In genomic region chr5:134347066-134347465, GRCm38 (mm10) we compare ENCODE assay signal across 13 mouse cellular contexts. TPM values are rescaled to one million over a fixed set of nuclear protein-coding genes. Genes with fewer than 3 reads are reported as not detected.
A peak's percentile ranks its signal among the peaks of the same experiment; 100 is the strongest.
DNase-seq lines count a peak whose midpoint lies in the region; ATAC-seq and TF ChIP-seq lines count a peak whose summit lies in the region.
"Had no signal": no experiment of that assay in that cellular context is flagged by ENCODE, and none has a peak within 500 bp of the region (broad histone marks: within the 10 kb centered on the region; RNA-seq: fewer than 3 reads in every experiment).

No protein-coding gene starts in this region.

- H3K27ac ChIP-seq in gastrocnemius, adult 2 months = no peak overlapping the region
- H3K27ac ChIP-seq in lung, postnatal 0 days (ENCODE audit: low read length) = no peak overlapping the region
- no peak overlapping the region for H3K27ac ChIP-seq in ES-Bruce4 (ENCODE audit: insufficient read depth, low read length)
- no peak overlapping the region for H3K27ac ChIP-seq in midbrain, embryonic 16.5 days (ENCODE audit: low read length)
- H3K27ac ChIP-seq: kidney, embryonic 15.5 days had no signal

- no peaks in the 10 kb centered on the region for H3K27me3 ChIP-seq in lung, postnatal 0 days (replicated peaks; ENCODE audit: insufficient read depth, low read length)
- no peaks in the 10 kb centered on the region for H3K27me3 ChIP-seq in ES-Bruce4 (ENCODE audit: control insufficient read depth, insufficient read depth, low read length, poor library complexity, severe bottlenecking)
- no peaks in the 10 kb centered on the region for H3K27me3 ChIP-seq in midbrain, embryonic 16.5 days (ENCODE audit: control insufficient read depth, insufficient read depth, low read depth, low read length)
- H3K27me3 ChIP-seq: kidney, embryonic 15.5 days had no signal

- TF ChIP-seq EP300 in lung, postnatal 0 days (IDR thresholded peaks at IDR 0.05) = no peak
- TF ChIP-seq EP300 in ES-Bruce4 (IDR thresholded peaks at IDR 0.05; ENCODE audit: insufficient read depth, low read depth, low read length) = no peak

- intact Hi-C loops in gastrocnemius, adult 2 months (cut with DNase I) = loop anchor here (2.0 kb wide), 1 partner anchor 160 kb away; no protein-coding TSS in a partner anchor
- intact Hi-C loops in gastrocnemius, postnatal 14 days (cut with DNase I; ENCODE audit: low total_unique reads) = no loop called here

- H3K9me3 ChIP-seq in lung, postnatal 0 days (ENCODE audit: low read length) = no peaks in the 10 kb centered on the region
- no peaks in the 10 kb centered on the region for H3K9me3 ChIP-seq in ES-Bruce4 (replicated peaks; ENCODE audit: control insufficient read depth, insufficient read depth, low read length, poor library complexity, severe bottlenecking)
- H3K9me3 ChIP-seq in midbrain, embryonic 16.5 days (replicated peaks; ENCODE audit: control insufficient read depth, low read length, poor library complexity, severe bottlenecking) = no peaks in the 10 kb centered on the region
- H3K9me3 ChIP-seq: kidney, embryonic 15.5 days had no signal

- peak; percentile 71 for TF ChIP-seq CTCF in gastrocnemius, adult 2 months (IDR thresholded peaks at IDR 0.05)
- peak; percentile 68 for TF ChIP-seq CTCF in lung, postnatal 0 days (IDR thresholded peaks at IDR 0.05)
- TF ChIP-seq CTCF in ES-Bruce4 (IDR thresholded peaks at IDR 0.05; ENCODE audit: low read depth, low read length) = peak; percentile 29

- TF ChIP-seq POLR2A in ES-Bruce4 (IDR thresholded peaks at IDR 0.05; ENCODE audit: insufficient read depth, low read length) = no peak

- no peak overlapping the region for H3K9ac ChIP-seq in lung, postnatal 0 days (replicated peaks; ENCODE audit: low read depth)
- no peak overlapping the region for H3K9ac ChIP-seq in ES-Bruce4 (ENCODE audit: low read depth, poor library complexity, severe bottlenecking)
- no peak overlapping the region for H3K9ac ChIP-seq in midbrain, embryonic 16.5 days (ENCODE audit: low read depth, low read length)
- H3K9ac ChIP-seq: kidney, embryonic 15.5 days had no signal

- ATAC-seq in lung, postnatal 0 days = no peak
- ATAC-seq in midbrain, embryonic 16.5 days = no peak

- no peak for DNase-seq in gastrocnemius, adult 2 months
- no peak for DNase-seq in gastrocnemius, postnatal 14 days
- no peak for DNase-seq in lung, postnatal 0 days (ENCODE audit: low spot score)
- DNase-seq in lung, postnatal 14 days = no peak
- DNase-seq in retina, adult 2 months (ENCODE audit: low read depth, low spot score) = peak; percentile 41
- DNase-seq in adrenal gland, postnatal 25 days = no peak
- DNase-seq: adrenal gland, postnatal 14 days; gastrocnemius, postnatal 25 days; lung, adult 18-20 months; right cerebral cortex, adult 18-20 months had no signal

- no peaks in the 10 kb centered on the region for H3K36me3 ChIP-seq in lung, postnatal 0 days (ENCODE audit: insufficient read depth, low read length)
- H3K36me3 ChIP-seq in ES-Bruce4 (ENCODE audit: control insufficient read depth, insufficient read depth, low read length, poor library complexity, severe bottlenecking) = no peaks in the 10 kb centered on the region
- H3K36me3 ChIP-seq in midbrain, embryonic 16.5 days (ENCODE audit: control insufficient read depth, insufficient read depth, low read length) = no peaks in the 10 kb centered on the region
- H3K36me3 ChIP-seq: kidney, embryonic 15.5 days had no signal

- H3K4me2 ChIP-seq in lung, postnatal 0 days (replicated peaks; ENCODE audit: low read depth, low read length) = no peak overlapping the region
- H3K4me2 ChIP-seq in midbrain, embryonic 16.5 days (ENCODE audit: low read length) = no peak overlapping the region
- H3K4me2 ChIP-seq: kidney, embryonic 15.5 days had no signal

- no peaks in the 10 kb centered on the region for H3K4me1 ChIP-seq in lung, postnatal 0 days (ENCODE audit: insufficient read depth, low read depth, low read length)
- peaks cover 2% of the 10 kb centered on the region for H3K4me1 ChIP-seq in ES-Bruce4 (ENCODE audit: control insufficient read depth, insufficient read depth, low read length)
- no peaks in the 10 kb centered on the region; the same call in 1 of the 2 replicates for H3K4me1 ChIP-seq in midbrain, embryonic 16.5 days (ENCODE audit: control insufficient read depth, insufficient read depth, low read length)

- WGBS in lung, postnatal 0 days = 74% methylated on average over 2 of the region's 2 CpGs
- WGBS in midbrain, embryonic 16.5 days = 64% methylated on average over 2 of the region's 2 CpGs

- no peak overlapping the region for H3K4me3 ChIP-seq in gastrocnemius, adult 2 months
- no peak overlapping the region for H3K4me3 ChIP-seq in lung, postnatal 0 days (ENCODE audit: low read depth, low read length)
- no peak overlapping the region for H3K4me3 ChIP-seq in ES-Bruce4 (ENCODE audit: low read depth, low read length)
- no peak overlapping the region for H3K4me3 ChIP-seq in midbrain, embryonic 16.5 days (ENCODE audit: low read depth, low read length)
- H3K4me3 ChIP-seq: kidney, embryonic 15.5 days had no signal

RNA-seq across cellular contexts. Expression of gene Gtf2i, which starts 32.5 kb away (rescaled TPM):
- total RNA-seq in gastrocnemius, adult 2 months (2021) = 100 to 1,000 TPM; 103 to 122 TPM
- total RNA-seq in gastrocnemius, postnatal 14 days (2021) = 100 to 1,000 TPM; 119 to 134 TPM
- 84.9 and 110 TPM in 2 replicates for polyA plus RNA-seq in lung, postnatal 0 days (2015; fragmentation: Nextera tagmentation; extraction: Ambion mirVana)
- polyA plus RNA-seq in ES-Bruce4 (2011; ENCODE audit: insufficient read depth, insufficient read length, low read depth, missing spikeins) = 240 and 242 TPM in 2 replicates
- polyA plus RNA-seq in midbrain, embryonic 16.5 days (2015; fragmentation: Nextera tagmentation; extraction: Ambion mirVana) = 133 and 164 TPM in 2 replicates
- 236 and 293 TPM in 2 replicates for total RNA-seq in adrenal gland, postnatal 25 days (2021)
